Mouse (Mus musculus) MEL (cell line): ENCODE measurements around the gene Col24a1. TPM values are rescaled to one million over a fixed set of nuclear protein-coding genes. Genes with fewer than 3 reads are reported as not detected.

Source experiments
- DNase-seq: peaks from one replicate; pipeline ENCODE4 v3.0.0; 2011; ENCODE audit warnings: low read depth, low spot score
- H3K27ac ChIP-seq: 2 replicates; pipeline ENCODE4 v1.5.1; 2012; ENCODE audit warnings: low read depth, mild to moderate bottlenecking, control low read depth, low read length, moderate library complexity; ENCODE audit not compliant: control insufficient read depth
- H3K27me3 ChIP-seq, 2 experiments: fragments of 150-350 bp in 1 of 2; sonication (generic) in 1 of 2; 2 replicates each; pipeline ENCODE4 v1.6.1; 2012; ENCODE audit warnings: low read length in 2 of 2, mild to moderate bottlenecking in 2 of 2, improper control_type of control experiment in 1 of 2, moderate library complexity in 1 of 2; ENCODE audit not compliant: insufficient read depth in 2 of 2, control insufficient read depth in 1 of 2
- H3K36me3 ChIP-seq, 2 experiments: 2 replicates each; pipeline ENCODE4 v1.6.1; 2012 to 2014; ENCODE audit warnings: low read length in 2 of 2, improper control_type of control experiment in 1 of 2, inconsistent platforms in 1 of 2, mild to moderate bottlenecking in 1 of 2; ENCODE audit not compliant: insufficient read depth in 2 of 2, control insufficient read depth in 1 of 2
- H3K4me1 ChIP-seq, 2 experiments: fragments of 150-350 bp in 1 of 2; sonication (generic) in 1 of 2; 2 replicates each; pipeline ENCODE4 v1.6.1; 2012; ENCODE audit warnings: low read length in 2 of 2, improper control_type of control experiment in 1 of 2, mild to moderate bottlenecking in 1 of 2; ENCODE audit not compliant: insufficient read depth in 2 of 2, control insufficient read depth in 1 of 2
- H3K4me3 ChIP-seq, 2 experiments: fragments of 150-350 bp in 1 of 2; sonication (generic) in 1 of 2; 2 replicates each; pipeline ENCODE4 v1.5.1; 2012; ENCODE audit warnings: low read depth in 2 of 2, low read length in 2 of 2, mild to moderate bottlenecking in 2 of 2, moderate library complexity in 2 of 2, control low read depth in 1 of 2, improper control_type of control experiment in 1 of 2; ENCODE audit not compliant: control insufficient read depth in 1 of 2, insufficient read depth in 1 of 2
- H3K79me2 ChIP-seq: 2 replicates; pipeline ENCODE4 v1.6.1; 2012; ENCODE audit warnings: mild to moderate bottlenecking, low read length, moderate library complexity; ENCODE audit not compliant: control insufficient read depth, poor library complexity, insufficient read depth
- H3K9ac ChIP-seq: 2 replicates; pipeline ENCODE4 v1.6.1; 2012; ENCODE audit warnings: low read depth, mild to moderate bottlenecking, control low read depth, low read length, moderate library complexity; ENCODE audit not compliant: control insufficient read depth, poor library complexity, severe bottlenecking
- H3K9me3 ChIP-seq: fragments of 150-350 bp; sonication (generic); replicated peaks from 2 replicates; pipeline ENCODE4 v1.6.1; 2012; ENCODE audit warnings: mild to moderate bottlenecking, low read length, improper control_type of control experiment, moderate library complexity; ENCODE audit not compliant: insufficient read depth
- CHD1 ChIP-seq: IDR thresholded peaks from 2 replicates; pipeline ENCODE4 v1.6.1; 2012; ENCODE audit warnings: low read depth, mild to moderate bottlenecking, inconsistent platforms, low read length, improper control_type of control experiment
- CHD2 ChIP-seq: IDR thresholded peaks from 2 replicates; pipeline ENCODE4 v1.6.1; 2011; ENCODE audit warnings: low read length, improper control_type of control experiment
- CTCF ChIP-seq, 3 experiments: IDR thresholded peaks in 2 of 3; conservative IDR thresholded peaks in 1 of 3; 2 replicates each; pipeline ENCODE4 v1.5.1; 2011 to 2012; ENCODE audit warnings: low read length in 3 of 3, low read depth in 2 of 3, mild to moderate bottlenecking in 2 of 3, improper control_type of control experiment in 1 of 3, inconsistent platforms in 1 of 3, mixed read lengths in 1 of 3, moderate library complexity in 1 of 3; ENCODE audit not compliant: control insufficient read depth in 1 of 3, insufficient read depth in 1 of 3, poor library complexity in 1 of 3, severe bottlenecking in 1 of 3
- ETS1 ChIP-seq: IDR thresholded peaks from 2 replicates; pipeline ENCODE4 v1.6.1; 2012; ENCODE audit warnings: low read depth, mild to moderate bottlenecking, inconsistent platforms, low read length, improper control_type of control experiment, moderate library complexity
- GATA1 ChIP-seq: IDR thresholded peaks from 2 replicates; pipeline ENCODE4 v1.6.1; 2011; ENCODE audit warnings: low read depth, low read length, improper control_type of control experiment
- HCFC1 ChIP-seq: IDR thresholded peaks from 2 replicates; pipeline ENCODE4 v1.6.1; 2012; ENCODE audit warnings: low read depth, mild to moderate bottlenecking, inconsistent platforms, low read length, improper control_type of control experiment, moderate library complexity
- KAT2A ChIP-seq: conservative IDR thresholded peaks from 2 replicates; pipeline ENCODE4 v1.6.1; 2012; ENCODE audit warnings: low read depth, low read length, improper control_type of control experiment, inconsistent platforms
- MAX ChIP-seq: IDR thresholded peaks from 2 replicates; pipeline ENCODE4 v1.6.1; 2011; ENCODE audit warnings: low read length, improper control_type of control experiment
- MAZ ChIP-seq: IDR thresholded peaks from 2 replicates; pipeline ENCODE4 v1.6.1; 2012; ENCODE audit warnings: low read depth, mild to moderate bottlenecking, inconsistent platforms, low read length, improper control_type of control experiment
- MYB ChIP-seq: IDR thresholded peaks from 2 replicates; pipeline ENCODE4 v1.6.1; 2011; ENCODE audit warnings: mild to moderate bottlenecking, low read depth, low read length, improper control_type of control experiment
- NRF1 ChIP-seq: IDR thresholded peaks from 2 replicates; pipeline ENCODE4 v1.6.1; 2014; ENCODE audit warnings: low read depth, mild to moderate bottlenecking, inconsistent platforms, low read length, improper control_type of control experiment, moderate library complexity; ENCODE audit not compliant: poor library complexity, insufficient read depth, severe bottlenecking
- POLR2A ChIP-seq, 2 experiments: IDR thresholded peaks; 2 replicates each; pipeline ENCODE4 v1.6.1; 2011 to 2012; ENCODE audit warnings: low read length in 2 of 2, mild to moderate bottlenecking in 2 of 2, control low read depth in 1 of 2, improper control_type of control experiment in 1 of 2, low read depth in 1 of 2, moderate library complexity in 1 of 2; ENCODE audit not compliant: control insufficient read depth in 1 of 2, insufficient read depth in 1 of 2, poor library complexity in 1 of 2
- POLR2AphosphoS2 ChIP-seq: IDR thresholded peaks from 2 replicates; pipeline ENCODE4 v1.6.1; 2011; ENCODE audit warnings: low read length, improper control_type of control experiment
- RAD21 ChIP-seq: IDR thresholded peaks from 2 replicates; pipeline ENCODE4 v1.6.1; 2011; ENCODE audit warnings: mild to moderate bottlenecking, low read depth, low read length, improper control_type of control experiment
- TBP ChIP-seq: IDR thresholded peaks from 2 replicates; pipeline ENCODE4 v1.8.0; 2011; ENCODE audit warnings: low read depth, low read length, improper control_type of control experiment
- UBTF ChIP-seq: IDR thresholded peaks from 2 replicates; pipeline ENCODE4 v1.6.1; 2012; ENCODE audit warnings: low read depth, mild to moderate bottlenecking, inconsistent platforms, low read length, improper control_type of control experiment, moderate library complexity, borderline replicate concordance; ENCODE audit not compliant: insufficient read depth
- USF1 ChIP-seq: IDR thresholded peaks from 2 replicates; pipeline ENCODE4 v1.6.1; 2014; ENCODE audit warnings: low read depth, mild to moderate bottlenecking, inconsistent platforms, low read length, improper control_type of control experiment, moderate library complexity
- ZKSCAN1 ChIP-seq: IDR thresholded peaks from 2 replicates; pipeline ENCODE4 v1.6.1; 2012; ENCODE audit warnings: low read depth, mild to moderate bottlenecking, inconsistent platforms, low read length, improper control_type of control experiment, moderate library complexity
- polyA plus RNA-seq, 2 experiments: library from polyadenylated mRNA; stranded (reverse) in 1 of 2; unstranded in 1 of 2; fragments of >175 nt in 1 of 2; fragments of >200 nt in 1 of 2; gene quantifications; 2 replicates each; pipeline versions ENCODE4 v1.2.1 to v1.2.4; 2012; ENCODE audit warnings: low replicate concordance in 2 of 2, low read depth in 1 of 2; ENCODE audit not compliant: insufficient read length in 2 of 2, insufficient read depth in 1 of 2, missing spikeins in 1 of 2
- total RNA-seq: library from RNA; depleted of rRNA; stranded (reverse); fragments of 300-350 nt; gene quantifications from 2 replicates; pipeline ENCODE4 v1.2.3, GENCODE M21; 2012; rRNA removed

Gene Col24a1
- not detected in 2 replicates for total RNA-seq
- not detected for polyA plus RNA-seq

- TF ChIP-seq GATA1 (no peak), NRF1 (no peak), MAX (no peak), CTCF (IDR thresholded peaks at IDR 0.05 in 2 of 3, conservative IDR thresholded peaks at IDR 0.05 in 1 of 3; ENCODE audit: control insufficient read depth in 1 of 3, insufficient read depth in 1 of 3, low read depth in 2 of 3, low read length in 3 of 3, poor library complexity in 1 of 3, severe bottlenecking in 1 of 3) (no peak)
- H3K4me1 ChIP-seq, result no peaks in the 10 kb centered on the region
- H3K4me3 ChIP-seq, result no peak within 1 kb of the TSS
- no peak within 1 kb of the TSS for H3K9ac ChIP-seq
- no peaks in the 10 kb centered on the region for H3K79me2 ChIP-seq
- no peak within 1 kb of the TSS for H3K27ac ChIP-seq
- no peaks in the 10 kb centered on the region for H3K27me3 ChIP-seq
- H3K9me3 ChIP-seq, result no peaks in the 10 kb centered on the region
- no peaks in the 10 kb centered on the region for H3K36me3 ChIP-seq
- no peak for DNase-seq
These were observed at the start of gene Col24a1 for GRCm38 (mm10) chr3:145292337-145293134. Gene Col24a1, plus strand, starts transcription at chr3:145292472.

DNA sequence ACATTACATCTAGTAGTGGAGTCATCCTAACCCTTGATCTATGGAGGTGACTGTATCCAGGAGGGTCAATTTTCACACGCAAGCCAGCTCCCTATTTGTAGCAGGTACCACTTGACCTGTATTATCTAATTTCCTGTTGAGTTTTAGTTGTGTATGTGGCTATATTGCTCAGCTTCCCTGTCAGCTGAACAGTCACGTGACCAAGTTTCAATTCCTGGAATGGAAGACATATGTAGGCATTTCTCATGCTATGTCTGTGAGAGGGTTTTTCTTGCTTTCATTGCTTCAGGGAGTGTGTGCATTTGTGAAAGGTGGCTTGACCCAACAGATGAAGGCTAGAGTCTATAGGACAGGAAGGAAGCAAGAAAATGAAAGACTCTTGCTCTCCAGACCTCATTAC, 44.2 kb upstream of the Col24a1 start:
- Histone ChIP-seq H3K36me3 (no peaks in the 10 kb centered on the region), H3K27me3 (peaks cover 0 to 3% of the 10 kb centered on the region in 2 experiments; a peak in 1 of 4 replicates), H3K4me3 (no peak overlapping the region), H3K9ac (no peak overlapping the region), H3K79me2 (no peaks in the 10 kb centered on the region), H3K4me1 (no peaks in the 10 kb centered on the region), H3K9me3 (no peaks in the 10 kb centered on the region), H3K27ac (no peak overlapping the region)
- no peak for DNase-seq
- no peak for TF ChIP-seq USF1
- no peak for TF ChIP-seq UBTF
- no peak for TF ChIP-seq HCFC1
- TF ChIP-seq CHD2, result no peak
- TF ChIP-seq RAD21, result no peak
- no peak for TF ChIP-seq MYB
- no peak for TF ChIP-seq CHD1
- TF ChIP-seq POLR2A (IDR thresholded peaks at IDR 0.05; ENCODE audit: control insufficient read depth in 1 of 2, insufficient read depth in 1 of 2, low read depth in 1 of 2, low read length in 2 of 2, poor library complexity in 1 of 2), result no peak
- TF ChIP-seq NRF1, result no peak
- no peak for TF ChIP-seq ZKSCAN1
- no peak for TF ChIP-seq POLR2AphosphoS2
- no peak for TF ChIP-seq ETS1
- no peak for TF ChIP-seq MAZ
- TF ChIP-seq KAT2A, result no peak
- no peak for TF ChIP-seq TBP
